16 mouse cellular contexts compared by ENCODE assay signal in genomic region chr5:9702656-9703384, GRCm38 (mm10). TPM values are rescaled to one million over a fixed set of nuclear protein-coding genes. Genes with fewer than 3 reads are reported as not detected.
A peak's percentile ranks its signal among the peaks of the same experiment; 100 is the strongest.
DNase-seq lines count a peak whose midpoint lies in the region; ATAC-seq lines count a peak whose summit lies in the region.
"Had no signal": no experiment of that assay in that cellular context is flagged by ENCODE, and none has a peak within 500 bp of the region (broad histone marks: within the 10 kb centered on the region; RNA-seq: fewer than 3 reads in every experiment).

No protein-coding gene starts in this region.

- no peaks in the 10 kb centered on the region for H3K9me3 ChIP-seq in forebrain, embryonic 11.5 days (ENCODE audit: control insufficient read depth, low read length)
- H3K9me3 ChIP-seq in forebrain, embryonic 10.5 days, result no peaks in the 10 kb centered on the region
- H3K9me3 ChIP-seq in forebrain, embryonic 16.5 days (ENCODE audit: control insufficient read depth, low read length), result no peaks in the 10 kb centered on the region
- H3K9me3 ChIP-seq in neural tube, embryonic 13.5 days, result no peaks in the 10 kb centered on the region
- H3K9me3 ChIP-seq in heart, embryonic 12.5 days (replicated peaks), result no peaks in the 10 kb centered on the region
- H3K9me3 ChIP-seq: kidney, embryonic 15.5 days had no signal

- H3K4me3 ChIP-seq in forebrain, embryonic 11.5 days (ENCODE audit: low read depth, low read length), result no peak overlapping the region
- H3K4me3 ChIP-seq in forebrain, embryonic 10.5 days, result no peak overlapping the region
- no peak overlapping the region for H3K4me3 ChIP-seq in forebrain, embryonic 16.5 days (replicated peaks; ENCODE audit: low read length)
- H3K4me3 ChIP-seq in neural tube, embryonic 13.5 days, result no peak overlapping the region
- no peak overlapping the region for H3K4me3 ChIP-seq in heart, embryonic 12.5 days
- H3K4me3 ChIP-seq: erythroblast, embryonic 14.5 days; kidney, embryonic 15.5 days had no signal

- H3K9ac ChIP-seq in forebrain, embryonic 11.5 days (ENCODE audit: low read length), result no peak overlapping the region
- no peak overlapping the region for H3K9ac ChIP-seq in forebrain, embryonic 16.5 days (replicated peaks; ENCODE audit: low read depth, low read length)
- no peak overlapping the region for H3K9ac ChIP-seq in neural tube, embryonic 13.5 days
- no peak overlapping the region for H3K9ac ChIP-seq in heart, embryonic 12.5 days
- H3K9ac ChIP-seq: kidney, embryonic 15.5 days; liver, embryonic 14.5 days had no signal

- no peaks in the 10 kb centered on the region for H3K4me1 ChIP-seq in forebrain, embryonic 11.5 days (replicated peaks; ENCODE audit: control insufficient read depth, insufficient read depth, low read length)
- H3K4me1 ChIP-seq in forebrain, embryonic 10.5 days, result peaks cover 16% of the 10 kb centered on the region
- H3K4me1 ChIP-seq in forebrain, embryonic 16.5 days (replicated peaks; ENCODE audit: control insufficient read depth, insufficient read depth, low read length), result peaks cover 4% of the 10 kb centered on the region; the same call in 1 of the 2 replicates
- H3K4me1 ChIP-seq in neural tube, embryonic 13.5 days (replicated peaks), result peaks cover 7% of the 10 kb centered on the region; the same call in 1 of the 2 replicates
- H3K4me1 ChIP-seq in heart, embryonic 12.5 days (replicated peaks), result no peaks in the 10 kb centered on the region
- H3K4me1 ChIP-seq: kidney, embryonic 15.5 days had no signal

- H3K36me3 ChIP-seq in forebrain, embryonic 11.5 days (ENCODE audit: control insufficient read depth, insufficient read depth, low read length), result no peaks in the 10 kb centered on the region
- H3K36me3 ChIP-seq in forebrain, embryonic 10.5 days (replicated peaks), result no peaks in the 10 kb centered on the region
- H3K36me3 ChIP-seq in forebrain, embryonic 16.5 days (ENCODE audit: control insufficient read depth, insufficient read depth), result no peaks in the 10 kb centered on the region
- no peaks in the 10 kb centered on the region for H3K36me3 ChIP-seq in neural tube, embryonic 13.5 days
- no peaks in the 10 kb centered on the region for H3K36me3 ChIP-seq in heart, embryonic 12.5 days
- H3K36me3 ChIP-seq: kidney, embryonic 15.5 days had no signal

- no peak overlapping the region for H3K27ac ChIP-seq in forebrain, embryonic 11.5 days (ENCODE audit: low read depth, low read length)
- no peak overlapping the region for H3K27ac ChIP-seq in forebrain, embryonic 10.5 days
- no peak overlapping the region for H3K27ac ChIP-seq in forebrain, embryonic 16.5 days (ENCODE audit: low read length)
- H3K27ac ChIP-seq in neural tube, embryonic 13.5 days (replicated peaks), result no peak overlapping the region
- H3K27ac ChIP-seq in heart, embryonic 12.5 days (ENCODE audit: poor library complexity, severe bottlenecking), result no peak overlapping the region
- H3K27ac ChIP-seq: kidney, embryonic 15.5 days; liver, embryonic 14.5 days had no signal

- H3K27me3 ChIP-seq in forebrain, embryonic 11.5 days (ENCODE audit: control insufficient read depth, insufficient read depth, low read length), result peaks cover 15% of the 10 kb centered on the region
- H3K27me3 ChIP-seq in forebrain, embryonic 10.5 days (ENCODE audit: poor library complexity, severe bottlenecking), result peaks cover 69% of the 10 kb centered on the region
- peaks cover 8% of the 10 kb centered on the region; the same call in 1 of the 2 replicates for H3K27me3 ChIP-seq in forebrain, embryonic 16.5 days (replicated peaks; ENCODE audit: control insufficient read depth, insufficient read depth, low read length)
- H3K27me3 ChIP-seq in neural tube, embryonic 13.5 days, result no peaks in the 10 kb centered on the region
- H3K27me3 ChIP-seq in heart, embryonic 12.5 days (replicated peaks), result no peaks in the 10 kb centered on the region
- H3K27me3 ChIP-seq: CH12.LX; kidney, embryonic 15.5 days had no signal

- H3K4me2 ChIP-seq in forebrain, embryonic 11.5 days (ENCODE audit: low read depth, low read length, severe bottlenecking), result no peak overlapping the region
- H3K4me2 ChIP-seq in forebrain, embryonic 16.5 days (ENCODE audit: low read length), result no peak overlapping the region
- no peak overlapping the region for H3K4me2 ChIP-seq in neural tube, embryonic 13.5 days
- no peak overlapping the region for H3K4me2 ChIP-seq in heart, embryonic 12.5 days
- H3K4me2 ChIP-seq: kidney, embryonic 15.5 days had no signal

- DNase-seq in forebrain, embryonic 11.5 days (ENCODE audit: low spot score), result no peak
- DNase-seq in forebrain, embryonic 10.5 days (ENCODE audit: extremely low spot score, low spot score), result no peak
- peak; percentile 14 for DNase-seq in mesoderm, embryonic 11.5 days (ENCODE audit: low read depth, low spot score)
- no peak for DNase-seq in cerebellum, adult 11 months
- no peak for DNase-seq in urinary bladder, postnatal 14 days (ENCODE audit: low spot score)
- DNase-seq: cerebellum, adult 2 months; gastrocnemius, postnatal 10 days had no signal

- peak; percentile 88 for ATAC-seq in forebrain, embryonic 11.5 days (replicated peaks; ENCODE audit: low FRiP score)
- ATAC-seq in forebrain, embryonic 16.5 days, result peak; percentile 91
- ATAC-seq in neural tube, embryonic 13.5 days (ENCODE audit: low read depth), result peak; percentile 77; the same call in 1 of the 2 replicates
- no peak for ATAC-seq in heart, embryonic 12.5 days (ENCODE audit: insufficient number of reproducible peaks, low FRiP score)

- WGBS in forebrain, embryonic 11.5 days, result 11% methylated on average over 3 of the region's 3 CpGs
- WGBS in forebrain, embryonic 10.5 days, result 24% methylated on average over 3 of the region's 3 CpGs
- WGBS in forebrain, embryonic 16.5 days, result 10% methylated on average over 3 of the region's 3 CpGs
- 12% methylated on average over 3 of the region's 3 CpGs for WGBS in neural tube, embryonic 13.5 days
- WGBS in heart, embryonic 12.5 days, result 19% methylated on average over 3 of the region's 3 CpGs

RNA-seq across cellular contexts. Expression of gene Grm3, which starts 22.1 kb away (rescaled TPM):
- 0.51 and 0.89 TPM in 2 replicates for polyA plus RNA-seq in forebrain, embryonic 11.5 days (2014; fragmentation: Nextera tagmentation; extraction: Ambion mirVana)
- polyA plus RNA-seq in forebrain, embryonic 10.5 days (2016; fragmentation: Nextera tagmentation; extraction: Ambion mirVana), result 0.16 and 0.36 TPM in 2 replicates
- 27.8 and 34.5 TPM in 2 replicates for polyA plus RNA-seq in forebrain, embryonic 16.5 days (2015; fragmentation: Nextera tagmentation; extraction: Ambion mirVana)
- 21.1 and 22.5 TPM in 2 replicates for polyA plus RNA-seq in neural tube, embryonic 13.5 days (2015; fragmentation: Nextera tagmentation; extraction: Ambion mirVana)
- polyA plus RNA-seq in heart, embryonic 12.5 days (2016; fragmentation: Nextera tagmentation; extraction: Ambion mirVana), result 0.18 and 0.33 TPM in 2 replicates
- polyA plus RNA-seq: erythroblast, embryonic 14.5 days; limb, embryonic 11.5 days; spleen, adult 2 months had no signal

Comparison
In these comparisons a context has a peak if more than half of its experiments do, and no peak if none do; other contexts are left out.
1. RNA of gene Grm3, which starts 22.1 kb away (polyA plus RNA-seq): 27.8 to 34.5 TPM in forebrain, embryonic 16.5 days and 21.1 to 22.5 TPM in neural tube, embryonic 13.5 days; 0.51 to 0.89 TPM in forebrain, embryonic 11.5 days, 0.16 to 0.36 TPM in forebrain, embryonic 10.5 days and 0.18 to 0.33 TPM in heart, embryonic 12.5 days; every median in the first group is over 10 times any median in the second.